Mouse (Mus musculus) embryonic stem cell, embryonic (primary cell): ENCODE measurements at regions not wholly inside any gene's neighbourhood (a gene's known extent, or its start where the extent isn't known, plus 50 kb on each side); places are given as distances from the start of the nearest gene placed in this dataset.

Experiments
- CTCF ChIA-PET, 4 experiments: fragments of 300-600 bp in 2 of 4; fragments of 350-600 bp in 2 of 4; sonication (Branson Sonifier 250); formaldehyde crosslinking; loops; one replicate each; lab custom pipeline; 2022; ENCODE audit warnings: inconsistent platforms in 2 of 4; lab: Charles Lee
- POLR2A ChIA-PET, 4 experiments: fragments of 300-600 bp in 2 of 4; fragments of 350-600 bp in 2 of 4; sonication (Branson Sonifier 250); formaldehyde crosslinking; loops; one replicate each; lab custom pipeline; 2022; ENCODE audit warnings: antibody characterized with exemption in 4 of 4, inconsistent platforms in 1 of 4; lab: Charles Lee

GRCm38 (mm10) chr10:56546824-56547223 is 169.7 kb downstream of the Gja1 start:
- ChIA-PET POLR2A (no interaction called here), CTCF (interaction anchor here in 1 of 4 experiments (1.1 kb wide), 1 partner anchor 174 kb away, joined by 3 read pairs; no protein-coding TSS in a partner anchor)

DNA sequence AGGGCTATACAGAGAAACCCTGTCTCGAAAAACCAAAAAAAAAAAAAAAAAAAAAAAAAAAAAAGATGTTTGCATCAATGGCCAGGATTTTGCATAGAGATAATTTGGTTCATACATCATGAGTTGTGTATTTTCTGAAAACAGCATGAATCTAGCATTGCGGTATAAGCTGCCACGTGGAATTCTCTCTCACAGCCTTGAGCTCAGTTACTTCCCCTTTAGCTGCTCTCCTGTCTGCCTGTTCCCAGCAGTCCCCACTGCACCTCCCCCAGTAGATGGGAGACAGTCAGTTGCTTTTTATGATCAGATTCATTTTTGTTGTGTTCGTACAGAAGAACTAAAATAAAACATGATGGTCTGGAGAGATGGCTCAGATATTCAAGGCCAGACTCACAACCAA is 170.7 kb downstream of the Gja1 start:
- CTCF ChIA-PET, result no interaction called here

GRCm38 (mm10) chr10:56566836-56567442 is 189.8 kb downstream of the Gja1 start:
- CTCF ChIA-PET, result interaction anchor here in 1 of 4 experiments (0.7 kb wide), 1 partner anchor 883 kb away, joined by 3 read pairs; no protein-coding TSS in a partner anchor
- POLR2A ChIA-PET, result interaction anchor here in 1 of 4 experiments (1.0 kb wide), 1 partner anchor 15 kb away, joined by 3 read pairs; no protein-coding TSS in a partner anchor

More for the DNA sequence above, 170.7 kb downstream of the Gja1 start:
- POLR2A ChIA-PET, result interaction anchor here in 1 of 4 experiments (0.6 kb wide), 1 partner anchor 179 kb away, joined by 3 read pairs; no protein-coding TSS in a partner anchor

GRCm38 (mm10) chr10:56582065-56582464 is 204.9 kb downstream of the Gja1 start:
- POLR2A ChIA-PET, result interaction anchor here in 1 of 4 experiments (0.9 kb wide), 1 partner anchor 15 kb away, joined by 3 read pairs; no protein-coding TSS in a partner anchor

GRCm38 (mm10) chr10:56587205-56587604 is 210.1 kb downstream of the Gja1 start:
- ChIA-PET POLR2A (no interaction called here), CTCF (no interaction called here)

More at GRCm38 (mm10) chr10:56582065-56582464, 204.9 kb downstream of the Gja1 start:
- CTCF ChIA-PET, result no interaction called here

GRCm38 (mm10) chr10:56597382-56597781 is 220.3 kb downstream of the Gja1 start:
- ChIA-PET CTCF (no interaction called here), POLR2A (no interaction called here)

DNA sequence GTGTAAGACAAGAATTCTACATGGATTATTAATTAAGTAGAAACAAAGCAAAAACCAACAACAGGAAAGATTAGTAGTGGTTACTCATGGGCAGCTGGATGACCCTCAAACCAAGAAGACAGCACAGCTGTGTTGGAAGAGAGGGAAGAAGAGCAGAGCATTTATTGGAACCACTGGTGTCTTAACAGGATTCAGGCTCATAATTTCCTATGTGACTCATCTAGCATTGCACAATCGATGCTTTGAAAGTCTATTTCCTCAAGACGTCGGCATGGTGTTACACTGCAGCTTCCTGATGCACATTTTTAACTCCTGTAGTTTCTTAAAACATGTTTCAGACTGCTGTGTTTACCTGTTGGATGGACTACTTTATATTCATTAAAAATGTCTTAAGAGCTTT is 221.1 kb downstream of the Gja1 start:
- POLR2A ChIA-PET, result no interaction called here

DNA sequence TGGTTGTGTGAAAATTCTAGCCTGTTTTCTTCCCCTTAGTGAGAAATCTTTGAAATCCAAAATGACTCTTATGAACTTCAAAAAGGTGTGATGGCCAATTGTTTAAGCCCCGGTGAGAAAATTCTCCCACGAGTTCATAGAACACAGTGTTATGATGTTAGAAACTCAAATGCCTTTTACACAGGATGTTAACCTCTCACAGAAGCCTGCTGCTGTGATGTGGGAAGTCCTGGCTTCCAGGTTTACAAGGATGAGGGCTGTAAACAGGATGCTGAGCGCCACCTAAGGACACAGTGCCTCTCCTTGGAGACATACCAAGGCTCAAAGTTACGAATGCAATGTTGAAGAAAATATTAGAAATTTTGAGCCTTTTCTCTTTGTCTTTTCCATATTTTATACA is 222.8 kb downstream of the Gja1 start:
- CTCF ChIA-PET, result no interaction called here
- POLR2A ChIA-PET, result no interaction called here

More for the DNA sequence above, 221.1 kb downstream of the Gja1 start:
- CTCF ChIA-PET, result interaction anchor here in 1 of 4 experiments (0.7 kb wide), 1 partner anchor 784 kb away, joined by 6 read pairs; no protein-coding TSS in a partner anchor

- CTCF ChIA-PET, result no interaction called here
- POLR2A ChIA-PET, result no interaction called here
Observed at GRCm38 (mm10) chr10:56611564-56612288, 234.6 kb downstream of the Gja1 start.

DNA sequence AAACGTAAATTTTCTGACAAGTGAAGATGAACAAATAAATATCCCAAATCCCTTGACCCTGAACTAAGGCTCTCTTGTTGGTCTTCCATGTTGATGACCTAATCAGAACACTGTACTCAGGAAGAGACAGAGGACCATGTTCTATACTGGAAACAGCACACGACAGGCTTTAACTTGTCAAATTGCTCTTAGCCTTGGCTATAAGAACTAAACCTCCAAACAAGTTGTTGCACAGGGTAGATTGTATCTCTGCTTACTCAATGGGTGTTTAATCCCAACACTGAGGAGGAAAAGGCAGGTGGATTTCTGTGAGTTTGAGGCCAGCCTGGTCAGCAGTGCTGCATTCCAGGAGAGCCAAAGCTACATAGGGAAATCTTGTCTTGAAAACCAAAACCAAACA is 265.5 kb downstream of the Gja1 start:
- CTCF ChIA-PET, result no interaction called here

GRCm38 (mm10) chr10:56643376-56644135 is 266.4 kb downstream of the Gja1 start:
- CTCF ChIA-PET, result no interaction called here
- POLR2A ChIA-PET, result no interaction called here

More for the DNA sequence above, 265.5 kb downstream of the Gja1 start:
- POLR2A ChIA-PET, result no interaction called here

- ChIA-PET POLR2A (no interaction called here), CTCF (no interaction called here)
Observed at GRCm38 (mm10) chr10:56660501-56660900, 283.4 kb downstream of the Gja1 start.

GRCm38 (mm10) chr10:56673919-56674318 is 296.8 kb downstream of the Gja1 start:
- POLR2A ChIA-PET, result no interaction called here
- CTCF ChIA-PET, result no interaction called here

GRCm38 (mm10) chr10:56682901-56683300 is 305.8 kb downstream of the Gja1 start:
- POLR2A ChIA-PET, result interaction anchor here in 1 of 4 experiments (0.5 to 0.6 kb wide), 2 partner anchors 345 to 512 kb away, joined by 3 read pairs; no protein-coding TSS in a partner anchor

GRCm38 (mm10) chr10:56685655-56686250 is 308.6 kb downstream of the Gja1 start:
- ChIA-PET CTCF (no interaction called here), POLR2A (no interaction called here)

More at GRCm38 (mm10) chr10:56682901-56683300, 305.8 kb downstream of the Gja1 start:
- CTCF ChIA-PET, result no interaction called here

DNA sequence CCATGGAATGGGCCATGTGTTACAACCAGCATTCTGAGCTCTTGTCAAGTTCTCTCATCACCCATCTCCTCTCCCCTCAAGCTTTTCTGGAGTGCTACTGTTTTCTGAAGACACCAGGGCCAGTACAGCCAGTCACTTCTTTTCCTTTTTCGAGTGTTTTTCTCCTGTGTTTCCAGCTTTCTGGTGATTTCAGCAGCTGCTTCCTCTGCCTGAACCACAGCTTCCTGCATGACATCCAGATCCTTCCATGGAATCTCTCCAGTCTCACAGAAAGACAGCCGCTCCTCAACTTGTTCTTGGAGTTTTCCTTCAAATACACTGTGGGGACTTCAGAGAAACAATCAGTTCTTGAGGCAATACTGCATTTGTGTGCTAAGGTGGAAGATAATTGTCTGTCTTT is 314.3 kb downstream of the Gja1 start:
- POLR2A ChIA-PET, result no interaction called here
- CTCF ChIA-PET, result interaction anchor here in 1 of 4 experiments (0.6 kb wide), 1 partner anchor 103 kb away, joined by 4 read pairs; no protein-coding TSS in a partner anchor

DNA sequence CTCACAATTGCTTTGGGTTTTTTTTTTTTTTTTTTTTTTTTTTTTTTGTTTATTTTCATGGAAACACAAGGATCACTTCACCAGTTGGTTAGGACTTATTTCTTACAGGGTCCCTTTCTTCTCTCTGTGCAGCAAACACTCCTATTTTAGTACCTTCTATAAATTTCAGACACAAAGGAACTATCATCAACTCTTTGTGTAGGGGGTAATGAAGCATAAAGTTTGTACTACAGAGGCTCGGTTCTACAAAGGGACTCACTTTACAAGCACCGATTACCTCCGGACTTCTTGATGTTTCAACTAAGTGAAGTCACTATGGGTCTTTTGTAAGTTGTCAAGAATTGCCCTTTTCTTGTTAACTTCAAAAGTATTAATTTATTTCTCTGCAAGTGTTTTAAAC is 318.0 kb downstream of the Gja1 start:
- ChIA-PET POLR2A (interaction anchor here in 1 of 4 experiments (0.6 to 1.4 kb wide), 2 partner anchors 209 to 318 kb away, joined by 3 read pairs; partner anchors contain the start of gene Gja1), CTCF (no interaction called here)

DNA sequence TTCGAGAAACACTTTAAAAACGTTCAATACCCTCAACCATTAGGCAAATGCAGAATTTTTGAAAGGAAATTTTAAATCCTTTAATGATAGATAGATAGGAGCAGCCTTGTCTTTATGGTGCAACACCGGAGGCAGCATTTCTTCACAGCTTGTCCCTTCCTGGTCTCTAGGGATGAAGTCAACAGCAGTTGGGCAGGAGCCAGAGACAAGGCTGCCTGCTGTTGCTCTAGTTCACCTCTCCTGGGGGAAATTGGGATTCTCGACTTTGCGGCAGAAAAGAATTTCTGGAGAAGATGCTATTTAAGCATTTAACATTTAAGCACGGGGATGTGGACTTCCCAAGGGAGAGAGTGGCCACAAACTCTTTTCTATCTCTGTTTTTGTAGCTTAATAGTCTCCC is 323.0 kb downstream of the Gja1 start:
- CTCF ChIA-PET, result no interaction called here
- POLR2A ChIA-PET, result interaction anchor here in 1 of 4 experiments (0.5 kb wide), 1 partner anchor 271 kb away, joined by 4 read pairs; no protein-coding TSS in a partner anchor

- CTCF ChIA-PET, result no interaction called here
- POLR2A ChIA-PET, result no interaction called here
Observed at GRCm38 (mm10) chr10:56708411-56708810, 331.3 kb downstream of the Gja1 start.
